Comparison of ENCODE assay signal across 32 mouse cellular contexts in the genomic region with DNA sequence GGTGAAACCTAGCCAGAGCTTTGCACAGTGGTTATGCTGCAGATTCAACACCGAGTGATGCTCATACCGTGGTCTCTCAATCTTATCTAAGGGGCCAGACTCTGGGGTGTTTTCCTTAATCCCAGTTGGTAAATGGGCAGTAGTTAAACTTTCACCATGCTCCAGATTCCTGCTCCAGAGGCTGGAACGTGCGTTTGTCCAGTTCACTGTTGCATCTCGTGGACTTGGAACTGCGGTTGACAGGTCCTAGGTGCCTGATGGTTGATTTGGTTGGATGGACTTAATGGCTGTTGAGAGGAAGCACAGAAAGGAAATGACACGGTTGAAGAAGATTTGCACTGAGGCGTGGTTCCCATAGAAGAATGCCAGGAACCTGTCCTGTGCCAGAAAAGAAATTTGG. TPM values are rescaled to one million over a fixed set of nuclear protein-coding genes. Genes with fewer than 3 reads are reported as not detected.
DNase-seq lines count a peak whose midpoint lies in the region; ATAC-seq lines count a peak whose summit lies in the region.
"Had no signal": no experiment of that assay in that cellular context is flagged by ENCODE, and none has a peak within 500 bp of the region (broad histone marks: within the 10 kb centered on the region; RNA-seq: fewer than 3 reads in every experiment).

No protein-coding gene starts in this region.

- H3K9me3 ChIP-seq in kidney, embryonic 14.5 days (ENCODE audit: control insufficient read depth, low read length) = no peaks in the 10 kb centered on the region
- H3K9me3 ChIP-seq in kidney, embryonic 15.5 days (replicated peaks) = no peaks in the 10 kb centered on the region
- H3K9me3 ChIP-seq in limb, embryonic 10.5 days (replicated peaks) = no peaks in the 10 kb centered on the region
- H3K9me3 ChIP-seq: embryonic facial prominence, embryonic 12.5 days; G1E; hindbrain, embryonic 12.5 days; intestine, embryonic 15.5 days; lung, embryonic 15.5 days; midbrain, embryonic 10.5 days; midbrain, embryonic 15.5 days had no signal

- no peak overlapping the region for H3K9ac ChIP-seq in kidney, embryonic 14.5 days (ENCODE audit: low read depth, low read length)
- H3K9ac ChIP-seq in kidney, embryonic 15.5 days = no peak overlapping the region
- H3K9ac ChIP-seq: embryonic facial prominence, embryonic 12.5 days; hindbrain, embryonic 12.5 days; intestine, embryonic 15.5 days; lung, embryonic 15.5 days; midbrain, embryonic 15.5 days had no signal

- no peak; the same call in 1 of the 2 replicates for ATAC-seq in kidney, embryonic 14.5 days (ENCODE audit: low FRiP score, low TSS enrichment)
- ATAC-seq in kidney, embryonic 15.5 days (replicated peaks; ENCODE audit: low FRiP score) = peak; percentile 54; the same call in 1 of the 2 replicates
- ATAC-seq: forebrain, embryonic 14.5 days; hindbrain, postnatal 0 days; intestine, embryonic 15.5 days; midbrain, embryonic 15.5 days had no signal

- H3K4me2 ChIP-seq in kidney, embryonic 14.5 days (replicated peaks; ENCODE audit: low read depth, low read length) = no peak overlapping the region
- H3K4me2 ChIP-seq in kidney, embryonic 15.5 days = no peak overlapping the region
- H3K4me2 ChIP-seq: embryonic facial prominence, embryonic 12.5 days; heart, embryonic 11.5 days; hindbrain, embryonic 12.5 days; intestine, embryonic 15.5 days; lung, embryonic 15.5 days; midbrain, embryonic 15.5 days had no signal

- no peak overlapping the region for H3K4me3 ChIP-seq in kidney, embryonic 14.5 days (ENCODE audit: low read length)
- H3K4me3 ChIP-seq in kidney, embryonic 15.5 days (replicated peaks) = no peak overlapping the region
- H3K4me3 ChIP-seq in limb, embryonic 10.5 days = no peak overlapping the region
- H3K4me3 ChIP-seq: embryonic facial prominence, embryonic 12.5 days; hindbrain, embryonic 12.5 days; intestine, embryonic 15.5 days; lung, embryonic 15.5 days; midbrain, embryonic 10.5 days; midbrain, embryonic 15.5 days had no signal

- H3K27ac ChIP-seq in kidney, embryonic 14.5 days (ENCODE audit: low read depth, low read length) = no peak overlapping the region
- peak overlapping the region; percentile 60 for H3K27ac ChIP-seq in kidney, embryonic 15.5 days
- H3K27ac ChIP-seq in limb, embryonic 10.5 days = no peak overlapping the region
- H3K27ac ChIP-seq: embryonic facial prominence, embryonic 12.5 days; hindbrain, embryonic 12.5 days; hindbrain, postnatal 0 days; intestine, embryonic 15.5 days; lung, embryonic 15.5 days; midbrain, embryonic 10.5 days; midbrain, embryonic 15.5 days had no signal

- H3K27me3 ChIP-seq in kidney, embryonic 14.5 days (ENCODE audit: control insufficient read depth, insufficient read depth, low read length) = no peaks in the 10 kb centered on the region
- no peaks in the 10 kb centered on the region for H3K27me3 ChIP-seq in kidney, embryonic 15.5 days
- no peaks in the 10 kb centered on the region for H3K27me3 ChIP-seq in limb, embryonic 10.5 days (ENCODE audit: low read depth, poor library complexity, severe bottlenecking)
- H3K27me3 ChIP-seq: embryonic facial prominence, embryonic 12.5 days; hindbrain, embryonic 12.5 days; intestine, embryonic 15.5 days; lung, embryonic 15.5 days; midbrain, embryonic 15.5 days had no signal

- no peaks in the 10 kb centered on the region for H3K4me1 ChIP-seq in kidney, embryonic 14.5 days (ENCODE audit: control insufficient read depth, insufficient read depth, low read length)
- peaks cover 11% of the 10 kb centered on the region; the same call in 1 of the 2 replicates for H3K4me1 ChIP-seq in kidney, embryonic 15.5 days
- H3K4me1 ChIP-seq in limb, embryonic 10.5 days = no peaks in the 10 kb centered on the region
- H3K4me1 ChIP-seq: embryonic facial prominence, embryonic 12.5 days; hindbrain, embryonic 12.5 days; intestine, embryonic 15.5 days had no signal

- peak; percentile 92 for DNase-seq in kidney, adult 11 months
- DNase-seq in kidney, postnatal 25 days = peak; percentile 71 to 90
- no peak for DNase-seq in testis, postnatal 10 days (ENCODE audit: low spot score)
- no peak for DNase-seq in limb, embryonic 10.5 days (ENCODE audit: low spot score)
- no peak for DNase-seq in ovary, postnatal 14 days (ENCODE audit: low spot score)
- DNase-seq: adrenal gland, postnatal 10 days; cerebellum, adult 8-10 months; cerebellum, postnatal 25 days; embryo, embryonic 11 days; gastrocnemius, postnatal 14 days; heart, postnatal 36 days; liver; right cerebral cortex, postnatal 4 days; thymus, postnatal 36 days had no signal

- no peaks in the 10 kb centered on the region for H3K36me3 ChIP-seq in kidney, embryonic 14.5 days (ENCODE audit: control insufficient read depth, insufficient read depth, low read length)
- 0 out of 2 replicates have a peak, but pooled peaks cover 2% of the 10 kb centered on the region for H3K36me3 ChIP-seq in kidney, embryonic 15.5 days
- no peaks in the 10 kb centered on the region for H3K36me3 ChIP-seq in limb, embryonic 10.5 days
- H3K36me3 ChIP-seq: embryonic facial prominence, embryonic 12.5 days; intestine, embryonic 15.5 days; lung, embryonic 15.5 days; midbrain, embryonic 10.5 days; midbrain, embryonic 15.5 days had no signal

- 66% methylated on average over 8 of the region's 8 CpGs for WGBS in kidney, embryonic 14.5 days
- WGBS in kidney, embryonic 15.5 days = 60% methylated on average over 8 of the region's 8 CpGs
- WGBS in limb, embryonic 10.5 days = 94% methylated on average over 8 of the region's 8 CpGs

RNA-seq across cellular contexts. Expression of gene Txnrd3, which starts 6.1 kb away (rescaled TPM):
- 16.0 and 21.0 TPM in 2 replicates for polyA plus RNA-seq in kidney, embryonic 14.5 days (2014; fragmentation: Nextera tagmentation; extraction: Ambion mirVana)
- polyA plus RNA-seq in kidney, embryonic 15.5 days (2015; fragmentation: Nextera tagmentation; extraction: Ambion mirVana) = 17.4 and 17.7 TPM in 2 replicates
- polyA plus RNA-seq in limb, embryonic 10.5 days (2016; fragmentation: Nextera tagmentation; extraction: Ambion mirVana) = 9.5 and 11.0 TPM in 2 replicates

RNA-seq across cellular contexts. Expression of gene Chchd6, which starts 54.4 kb away (rescaled TPM):
- 69.0 and 77.1 TPM in 2 replicates for polyA plus RNA-seq in kidney, embryonic 14.5 days (2014; fragmentation: Nextera tagmentation; extraction: Ambion mirVana)
- 62.2 and 63.8 TPM in 2 replicates for polyA plus RNA-seq in kidney, embryonic 15.5 days (2015; fragmentation: Nextera tagmentation; extraction: Ambion mirVana)
- 66.0 and 68.8 TPM in 2 replicates for polyA plus RNA-seq in limb, embryonic 10.5 days (2016; fragmentation: Nextera tagmentation; extraction: Ambion mirVana)

RNA-seq across cellular contexts. Expression of gene Vmn1r40, which starts 57.4 kb away (rescaled TPM):
- not detected in 2 replicates for polyA plus RNA-seq in kidney, embryonic 14.5 days (2014; fragmentation: Nextera tagmentation; extraction: Ambion mirVana)
- not detected in 2 replicates for polyA plus RNA-seq in kidney, embryonic 15.5 days (2015; fragmentation: Nextera tagmentation; extraction: Ambion mirVana)
- polyA plus RNA-seq in limb, embryonic 10.5 days (2016; fragmentation: Nextera tagmentation; extraction: Ambion mirVana) = not detected in 2 replicates
- polyA plus RNA-seq: embryonic facial prominence, embryonic 12.5 days; forebrain, embryonic 14.5 days; G1E; heart, embryonic 11.5 days; heart, embryonic 16.5 days; hindbrain, embryonic 12.5 days; hindbrain, postnatal 0 days; intestine, embryonic 15.5 days; limb, embryonic 11.5 days; liver, embryonic 16.5 days; lung, embryonic 15.5 days; midbrain, embryonic 10.5 days; midbrain, embryonic 15.5 days; neural tube, embryonic 11.5 days; spleen, adult 2 months; stomach, embryonic 14.5 days had no signal

Comparison
In these comparisons a context has a peak if more than half of its experiments do, and no peak if none do; other contexts are left out.
1. DNase-seq: peak in kidney, adult 11 months (single experiment) and kidney, postnatal 25 days (2 of 2); none in testis, postnatal 10 days (single experiment), limb, embryonic 10.5 days (single experiment) and ovary, postnatal 14 days (single experiment).